Mouse (Mus musculus): ENCODE results near the gene Pcyox1. TPM values are rescaled to one million over a fixed set of nuclear protein-coding genes. Genes with fewer than 3 reads are reported as not detected.
A peak's percentile ranks its signal among the peaks of the same experiment; 100 is the strongest.

The Pcyox1 gene
- polyA plus RNA-seq (2012; rRNA removed) = 4.8 and 5.0 TPM in 2 replicates

GRCm38 (mm10) chr6:86396581-86397256, at the start of gene Pcyox1:
Pcyox1 (minus strand) TSS chr6:86397154.
- Histone ChIP-seq H3K27ac (ENCODE audit: control insufficient read depth, insufficient read depth, low read depth, low read length) (peak within 1 kb of the TSS; percentile 28; the same call in 1 of the 2 replicates), H3K36me3 (ENCODE audit: control insufficient read depth, insufficient read depth, low read length) (no peaks in the 10 kb centered on the region), H3K4me3 (ENCODE audit: control insufficient read depth, low read depth, low read length) (peak within 1 kb of the TSS; percentile 88), H3K27me3 (ENCODE audit: control insufficient read depth, insufficient read depth, low read length) (no peaks in the 10 kb centered on the region), H3K4me1 (ENCODE audit: control insufficient read depth, insufficient read depth, low read length) (peaks cover 5% of the 10 kb centered on the region)
- TF ChIP-seq POLR2A (IDR thresholded peaks at IDR 0.05; ENCODE audit: control insufficient read depth, low read depth, low read length) (peak; percentile 76), CTCF (IDR thresholded peaks at IDR 0.05; ENCODE audit: control insufficient read depth, insufficient read depth, insufficient replicate concordance, low read depth, low read length) (no peak)

- Histone ChIP-seq H3K27ac (ENCODE audit: control insufficient read depth, insufficient read depth, low read depth, low read length) (no peak overlapping the region), H3K4me1 (ENCODE audit: control insufficient read depth, insufficient read depth, low read length) (no peaks in the 10 kb centered on the region), H3K27me3 (ENCODE audit: control insufficient read depth, insufficient read depth, low read length) (no peaks in the 10 kb centered on the region), H3K36me3 (ENCODE audit: control insufficient read depth, insufficient read depth, low read length) (peaks cover 5% of the 10 kb centered on the region), H3K4me3 (ENCODE audit: control insufficient read depth, low read depth, low read length) (peak overlapping the region; percentile 69)
- TF ChIP-seq POLR2A (IDR thresholded peaks at IDR 0.05; ENCODE audit: control insufficient read depth, low read depth, low read length) (no peak), CTCF (IDR thresholded peaks at IDR 0.05; ENCODE audit: control insufficient read depth, insufficient read depth, insufficient replicate concordance, low read depth, low read length) (no peak)
These were observed 48.6 kb upstream of the Pcyox1 start for GRCm38 (mm10) chr6:86445551-86445950.

GRCm38 (mm10) chr6:86441571-86441970, 44.6 kb upstream of the Pcyox1 start:
- no peak overlapping the region for H3K4me3 ChIP-seq (ENCODE audit: control insufficient read depth, low read depth, low read length)
- H3K4me1 ChIP-seq (ENCODE audit: control insufficient read depth, insufficient read depth, low read length) = no peaks in the 10 kb centered on the region
- H3K36me3 ChIP-seq (ENCODE audit: control insufficient read depth, insufficient read depth, low read length) = peaks cover 5% of the 10 kb centered on the region

GRCm38 (mm10) chr6:86439531-86439930, 42.6 kb upstream of the Pcyox1 start:
- H3K27ac ChIP-seq (ENCODE audit: control insufficient read depth, insufficient read depth, low read depth, low read length) = no peak overlapping the region
- no peak for TF ChIP-seq POLR2A (IDR thresholded peaks at IDR 0.05; ENCODE audit: control insufficient read depth, low read depth, low read length)
- no peak for TF ChIP-seq CTCF (IDR thresholded peaks at IDR 0.05; ENCODE audit: control insufficient read depth, insufficient read depth, insufficient replicate concordance, low read depth, low read length)
- no peak overlapping the region for H3K4me3 ChIP-seq (ENCODE audit: control insufficient read depth, low read depth, low read length)
- peaks cover 2% of the 10 kb centered on the region for H3K36me3 ChIP-seq (ENCODE audit: control insufficient read depth, insufficient read depth, low read length)
- no peaks in the 10 kb centered on the region for H3K27me3 ChIP-seq (ENCODE audit: control insufficient read depth, insufficient read depth, low read length)
- no peaks in the 10 kb centered on the region for H3K4me1 ChIP-seq (ENCODE audit: control insufficient read depth, insufficient read depth, low read length)

More at GRCm38 (mm10) chr6:86441571-86441970, 44.6 kb upstream of the Pcyox1 start:
- Histone ChIP-seq H3K27ac (ENCODE audit: control insufficient read depth, insufficient read depth, low read depth, low read length) (no peak overlapping the region), H3K27me3 (ENCODE audit: control insufficient read depth, insufficient read depth, low read length) (no peaks in the 10 kb centered on the region)
- TF ChIP-seq POLR2A (IDR thresholded peaks at IDR 0.05; ENCODE audit: control insufficient read depth, low read depth, low read length) = no peak

DNA sequence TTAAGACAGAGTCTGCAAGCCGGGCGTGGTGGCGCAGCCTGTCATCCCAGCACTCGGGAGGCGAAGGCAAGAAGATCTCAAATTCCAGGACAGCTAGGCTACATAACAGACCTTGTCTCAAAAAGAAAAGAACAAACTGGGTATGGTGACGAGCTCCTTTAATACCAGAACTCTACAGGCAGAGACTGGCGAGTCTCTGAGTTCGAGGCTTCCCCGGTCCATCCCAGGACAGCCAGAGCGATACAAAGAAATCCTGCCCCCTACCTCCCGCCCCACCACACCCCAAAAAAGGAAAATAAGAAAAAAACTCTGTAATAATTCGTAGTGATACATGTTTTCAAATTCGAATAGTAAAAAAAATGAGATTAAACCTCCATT, 42.2 kb upstream of the Pcyox1 start:
- Histone ChIP-seq H3K36me3 (ENCODE audit: control insufficient read depth, insufficient read depth, low read length) (peaks cover 1% of the 10 kb centered on the region), H3K27me3 (ENCODE audit: control insufficient read depth, insufficient read depth, low read length) (no peaks in the 10 kb centered on the region), H3K4me3 (ENCODE audit: control insufficient read depth, low read depth, low read length) (peak overlapping the region; percentile 94), H3K4me1 (ENCODE audit: control insufficient read depth, insufficient read depth, low read length) (no peaks in the 10 kb centered on the region), H3K27ac (ENCODE audit: control insufficient read depth, insufficient read depth, low read depth, low read length) (peak overlapping the region; percentile 99)
- TF ChIP-seq CTCF (IDR thresholded peaks at IDR 0.05; ENCODE audit: control insufficient read depth, insufficient read depth, insufficient replicate concordance, low read depth, low read length) (no peak), POLR2A (IDR thresholded peaks at IDR 0.05; ENCODE audit: control insufficient read depth, low read depth, low read length) (no peak)

DNA sequence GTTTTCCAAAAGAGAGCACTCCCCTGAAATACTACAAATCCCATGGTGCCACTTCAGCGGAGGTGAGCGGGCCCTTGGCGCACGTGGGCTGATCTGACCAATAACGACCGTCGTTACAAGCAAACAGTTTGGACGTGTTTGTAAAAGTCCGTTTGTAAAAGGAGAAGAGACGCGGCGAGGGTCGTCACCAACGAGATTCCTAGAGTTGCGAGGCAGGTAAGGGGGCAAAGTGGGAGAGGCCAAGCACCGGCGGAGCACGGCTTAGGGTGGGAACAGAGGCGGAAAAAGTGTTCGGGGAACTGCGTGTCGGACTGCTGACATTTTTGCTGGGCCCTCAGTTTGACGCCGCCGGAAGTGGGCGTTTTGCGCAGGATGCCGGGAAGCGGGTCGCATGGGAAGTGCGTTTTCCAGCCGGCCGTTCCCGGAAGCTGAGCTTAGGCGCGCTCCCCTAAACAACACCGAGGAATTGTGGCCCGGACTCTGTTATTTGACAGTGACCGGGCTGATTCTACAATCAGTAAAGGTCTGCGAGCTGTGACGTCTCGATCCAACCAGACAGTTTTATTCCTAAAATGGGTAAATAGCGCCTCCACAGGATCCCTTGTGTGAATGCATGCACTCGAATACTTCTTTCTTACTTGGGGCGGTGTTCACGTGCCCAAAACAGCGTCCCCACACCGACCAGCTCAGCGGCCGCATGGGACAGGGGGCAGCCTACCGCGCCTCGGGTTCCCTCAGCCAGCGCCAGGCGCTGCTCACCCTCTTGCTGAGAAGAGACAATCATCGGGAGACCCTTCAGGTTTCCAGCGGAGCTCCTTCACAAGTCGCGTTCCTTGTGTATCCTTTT, 41.5 kb upstream of the Pcyox1 start, which contains the start of gene C87436:
Gene C87436 (plus strand): TSS at position 103 of the 847 bp plus-strand sequence.
- Histone ChIP-seq H3K27me3 (ENCODE audit: control insufficient read depth, insufficient read depth, low read length) (no peaks in the 10 kb centered on the region), H3K27ac (ENCODE audit: control insufficient read depth, insufficient read depth, low read depth, low read length) (peak within 1 kb of the TSS; percentile 99), H3K4me3 (ENCODE audit: control insufficient read depth, low read depth, low read length) (peak within 1 kb of the TSS; percentile 94), H3K36me3 (ENCODE audit: control insufficient read depth, insufficient read depth, low read length) (no peaks in the 10 kb centered on the region), H3K4me1 (ENCODE audit: control insufficient read depth, insufficient read depth, low read length) (no peaks in the 10 kb centered on the region)
- TF ChIP-seq POLR2A (IDR thresholded peaks at IDR 0.05; ENCODE audit: control insufficient read depth, low read depth, low read length) (peak; percentile 97), CTCF (IDR thresholded peaks at IDR 0.05; ENCODE audit: control insufficient read depth, insufficient read depth, insufficient replicate concordance, low read depth, low read length) (no peak; the same call in 1 of the 2 replicates)

GRCm38 (mm10) chr6:86437711-86438110, 40.8 kb upstream of the Pcyox1 start:
- H3K36me3 ChIP-seq (ENCODE audit: control insufficient read depth, insufficient read depth, low read length) = no peaks in the 10 kb centered on the region
- TF ChIP-seq CTCF (IDR thresholded peaks at IDR 0.05; ENCODE audit: control insufficient read depth, insufficient read depth, insufficient replicate concordance, low read depth, low read length) (peak; percentile 43; the same call in 1 of the 2 replicates), POLR2A (IDR thresholded peaks at IDR 0.05; ENCODE audit: control insufficient read depth, low read depth, low read length) (no peak; the same call in 1 of the 2 replicates)
- no peaks in the 10 kb centered on the region for H3K27me3 ChIP-seq (ENCODE audit: control insufficient read depth, insufficient read depth, low read length)

More at GRCm38 (mm10) chr6:86437711-86438110, 40.8 kb upstream of the Pcyox1 start:
- Histone ChIP-seq H3K4me3 (ENCODE audit: control insufficient read depth, low read depth, low read length) (peak overlapping the region; percentile 94), H3K27ac (ENCODE audit: control insufficient read depth, insufficient read depth, low read depth, low read length) (peak overlapping the region; percentile 99), H3K4me1 (ENCODE audit: control insufficient read depth, insufficient read depth, low read length) (no peaks in the 10 kb centered on the region)
